Mouse (Mus musculus) myocyte (in vitro differentiated cells): ENCODE results near the gene Elfn1.

Experiments
- POLR2A ChIP-seq: IDR thresholded peaks from one replicate; pipeline ENCODE4 v1.6.1; 2011; ENCODE audit warnings: low read depth, mild to moderate bottlenecking, control low read depth, moderate library complexity; ENCODE audit not compliant: insufficient read length
- POLR2AphosphoS2 ChIP-seq: IDR thresholded peaks from one replicate; pipeline ENCODE4 v1.6.1; 2011; ENCODE audit warnings: low read depth, control low read depth; ENCODE audit not compliant: insufficient read length

DNA sequence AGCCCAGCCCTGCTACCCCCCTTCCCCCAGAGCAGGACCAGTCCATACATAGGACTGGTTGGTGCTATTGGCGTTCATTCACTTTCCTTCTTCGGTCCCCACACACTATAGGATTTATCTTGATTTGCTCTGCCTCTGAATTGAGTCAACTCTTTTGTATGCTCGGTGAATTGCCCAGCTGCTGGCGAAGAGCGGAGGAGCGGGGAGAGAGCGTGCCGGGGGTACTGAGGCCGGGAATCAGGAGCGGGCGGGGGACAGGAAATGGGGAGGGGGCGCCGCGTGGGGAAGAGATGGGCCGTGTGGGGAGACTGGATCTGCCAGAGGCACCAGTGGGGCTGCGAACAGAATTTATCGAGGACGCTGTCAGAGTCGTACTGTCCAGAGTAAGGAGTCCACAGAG, 3.8 kb downstream of the Elfn1 start:
- no peak for TF ChIP-seq POLR2A
- no peak for TF ChIP-seq POLR2AphosphoS2
